Mouse (Mus musculus) hindbrain, postnatal 0 days (tissue): Measurements from ENCODE around the gene Nhej1. TPM values are rescaled to one million over a fixed set of nuclear protein-coding genes. Genes with fewer than 3 reads are reported as not detected.

Experiments
- ATAC-seq: fragments of 200-750 bp; cut with Nextera tagmentation; 2 replicates; pipeline ENCODE4 v1.8.0; 2017; ENCODE audit warnings: mild to moderate bottlenecking, moderate TSS enrichment, moderate library complexity
- DNase-seq: peaks from one replicate; pipeline ENCODE4 v3.0.0-alpha.2; 2015; ENCODE audit warnings: low spot score
- H3K27ac ChIP-seq: fragments of 300-500 bp; sonication (generic); 2 replicates; pipeline ENCODE4 v1.5.1; 2014; ENCODE audit warnings: mild to moderate bottlenecking
- H3K27me3 ChIP-seq: fragments of 300-500 bp; sonication (generic); 2 replicates; pipeline ENCODE4 v1.6.1; 2014; ENCODE audit warnings: low read length, mixed read lengths; ENCODE audit not compliant: insufficient read depth
- H3K36me3 ChIP-seq: fragments of 300-500 bp; sonication (generic); 2 replicates; pipeline ENCODE4 v1.6.1; 2014; ENCODE audit warnings: low read length, mixed read lengths; ENCODE audit not compliant: insufficient read depth
- H3K4me1 ChIP-seq: fragments of 300-500 bp; sonication (generic); 2 replicates; pipeline ENCODE4 v1.6.1; 2014; ENCODE audit warnings: antibody characterized with exemption, low read length, mixed read lengths; ENCODE audit not compliant: insufficient read depth
- H3K4me2 ChIP-seq: fragments of 300-500 bp; sonication (generic); 2 replicates; pipeline ENCODE4 v1.6.1; 2014; ENCODE audit warnings: low read depth, mild to moderate bottlenecking, low read length, moderate library complexity, mixed read lengths
- H3K4me3 ChIP-seq: fragments of 300-500 bp; sonication (generic); 2 replicates; pipeline ENCODE4 v1.5.1; 2014; ENCODE audit warnings: low read length
- H3K9ac ChIP-seq: fragments of 300-500 bp; sonication (generic); replicated peaks from 2 replicates; pipeline ENCODE4 v1.6.1; 2014; ENCODE audit warnings: mild to moderate bottlenecking, low read length, moderate library complexity, mixed read lengths
- H3K9me3 ChIP-seq: fragments of 300-500 bp; sonication (generic); 2 replicates; pipeline ENCODE4 v1.6.1; 2016; ENCODE audit warnings: low read length, mixed read lengths
- CTCF ChIP-seq: IDR thresholded peaks from 2 replicates; pipeline ENCODE4 v1.5.1; 2016; ENCODE audit warnings: antibody characterized with exemption, control low read depth, low read depth
- WGBS: fragments of 180-500 bp; shearing (Covaris S2); extraction: QIAGEN DNeasy Blood & Tissue Kit; methylation state at CpG from one replicate; pipeline ENCODE4 v1.1.7; 2014; 5-methylcytosine and 5-hydroxymethylcytosine counted together
- polyA plus RNA-seq: library from polyadenylated mRNA; unstranded; fragments of >200 nt; fragmentation: Nextera tagmentation; extraction: Ambion mirVana; gene quantifications from 2 replicates; pipeline ENCODE4 v1.2.1, GENCODE M21; 2015
- total RNA-seq: library from RNA; depleted of rRNA; stranded (reverse); fragments of >200 nt; gene quantifications from 2 replicates; pipeline ENCODE4 v1.2.3, GENCODE M21; 2014; rRNA removed

Gene Nhej1
- total and polyA plus RNA-seq, 2 experiments from 2014 or later = 4.4 to 5.2 TPM

DNA sequence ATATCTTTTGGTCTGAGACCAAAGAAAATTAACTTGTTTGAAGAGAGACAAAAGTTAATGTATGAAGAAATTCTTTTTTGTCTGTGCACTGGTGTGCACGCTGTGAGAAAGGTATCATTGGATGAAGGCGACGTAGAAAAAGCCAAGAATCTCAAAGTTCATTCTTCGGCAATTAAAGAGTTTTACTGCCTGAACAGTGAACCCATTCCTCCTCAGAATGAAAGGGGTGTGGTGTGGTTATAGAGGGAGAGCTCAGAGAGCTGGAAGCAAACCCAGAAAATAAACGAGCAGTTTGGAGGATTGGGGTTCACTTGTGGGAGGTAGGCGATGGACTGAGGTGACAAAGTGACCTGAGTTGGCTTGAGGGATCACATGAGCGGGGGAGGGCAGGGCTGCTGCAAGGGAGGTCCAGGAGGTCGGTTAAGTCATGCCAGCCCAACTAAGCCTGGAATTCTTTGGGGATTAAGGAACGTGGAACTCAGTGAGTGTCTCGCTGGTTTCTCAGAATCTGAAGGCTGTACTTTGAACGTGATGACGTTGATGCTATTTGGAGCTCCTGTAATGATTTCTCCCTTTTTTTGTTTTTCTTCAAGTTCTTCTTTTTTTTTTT is 188.7 kb downstream of the Nhej1 start:
- DNase-seq (no peak), ATAC-seq (no peak)
- H3K27ac ChIP-seq = no peak overlapping the region
- H3K4me1 ChIP-seq = no peaks in the 10 kb centered on the region
- peaks cover 10% of the 10 kb centered on the region for H3K27me3 ChIP-seq
- no peaks in the 10 kb centered on the region for H3K9me3 ChIP-seq
- no peak for TF ChIP-seq CTCF
- H3K4me3 ChIP-seq = no peak overlapping the region
- no peak overlapping the region for H3K9ac ChIP-seq
- H3K4me2 ChIP-seq = no peak overlapping the region
- H3K36me3 ChIP-seq = no peaks in the 10 kb centered on the region
- WGBS = 47% methylated on average over 12 of the region's 12 CpGs

DNA sequence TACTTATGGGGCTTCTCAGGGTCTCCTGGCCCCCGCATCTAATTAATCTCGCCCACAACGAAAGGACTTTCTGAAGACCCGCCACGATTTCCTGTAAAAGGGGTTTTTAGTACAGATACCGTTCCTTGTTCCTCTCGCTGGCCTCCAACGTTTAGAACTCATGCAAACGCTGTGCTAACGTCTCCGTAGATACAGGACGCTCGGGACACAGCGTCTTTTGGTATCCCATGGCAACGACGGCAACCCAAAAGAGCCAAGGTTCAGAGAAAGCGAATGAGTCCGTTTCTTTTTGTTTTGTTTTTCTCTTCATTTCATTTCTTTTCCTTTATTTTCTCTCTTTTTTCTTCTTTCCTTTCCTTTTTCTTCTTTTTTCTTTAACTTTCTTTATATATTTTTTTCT is 189.6 kb downstream of the Nhej1 start, which contains the start of gene Cfap65:
Cfap65 (minus strand) TSS at position 198 of the 400 bp plus-strand sequence.
- Histone ChIP-seq H3K4me3 (peak within 1 kb of the TSS; percentile 36), H3K9ac (no peak within 1 kb of the TSS), H3K27me3 (peaks cover 10% of the 10 kb centered on the region), H3K9me3 (no peaks in the 10 kb centered on the region), H3K36me3 (no peaks in the 10 kb centered on the region), H3K4me2 (peak within 1 kb of the TSS; percentile 64), H3K27ac (no peak within 1 kb of the TSS), H3K4me1 (no peaks in the 10 kb centered on the region)
- TF ChIP-seq CTCF = no peak
- ATAC-seq = peak; percentile 72; the same call in 1 of the 2 replicates
- under 1% methylated on average over 18 of the region's 18 CpGs for WGBS
- peak; percentile 85 for DNase-seq

DNA sequence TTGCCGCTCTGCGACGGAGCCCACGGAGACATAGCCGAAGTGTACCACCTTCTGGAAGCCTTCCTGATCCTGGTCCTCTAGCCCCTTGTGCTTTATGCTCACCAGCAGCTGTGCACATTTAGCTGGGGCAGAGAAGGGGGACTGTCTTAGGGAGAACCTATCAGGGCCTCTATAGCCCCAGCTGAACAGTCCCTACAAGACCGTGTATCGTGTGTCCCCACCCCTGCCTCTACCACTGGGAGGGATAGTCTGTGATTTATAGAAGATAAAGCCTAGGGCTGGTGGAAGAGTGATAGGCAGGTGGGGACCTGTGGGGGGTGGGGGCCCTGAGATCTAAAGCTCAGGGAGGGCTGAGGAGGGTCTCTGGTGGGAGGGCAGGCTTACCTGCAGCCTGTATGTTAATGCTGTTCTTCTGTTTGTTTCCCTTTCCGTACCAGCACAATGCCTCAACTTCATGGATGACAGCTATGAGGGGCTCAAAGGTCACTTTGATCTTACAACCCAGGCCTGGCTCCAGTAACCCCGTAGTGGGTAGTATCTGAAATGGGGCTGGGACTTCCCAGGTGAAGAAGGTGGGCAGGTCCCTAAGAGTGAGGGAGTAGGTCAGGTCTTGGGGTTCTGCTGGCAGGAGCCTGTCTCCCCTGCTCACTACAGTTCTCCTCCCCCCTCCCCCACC is 197.2 kb downstream of the Nhej1 start:
- H3K4me1 ChIP-seq = no peaks in the 10 kb centered on the region
- no peaks in the 10 kb centered on the region for H3K27me3 ChIP-seq
- H3K9ac ChIP-seq = no peak overlapping the region
- H3K9me3 ChIP-seq = no peaks in the 10 kb centered on the region
- H3K4me2 ChIP-seq = no peak overlapping the region
- H3K36me3 ChIP-seq = no peaks in the 10 kb centered on the region
- ATAC-seq (no peak), DNase-seq (no peak)
- H3K4me3 ChIP-seq = no peak overlapping the region
- WGBS = 86% methylated on average over 9 of the region's 9 CpGs
- TF ChIP-seq CTCF = no peak
- no peak overlapping the region for H3K27ac ChIP-seq

DNA sequence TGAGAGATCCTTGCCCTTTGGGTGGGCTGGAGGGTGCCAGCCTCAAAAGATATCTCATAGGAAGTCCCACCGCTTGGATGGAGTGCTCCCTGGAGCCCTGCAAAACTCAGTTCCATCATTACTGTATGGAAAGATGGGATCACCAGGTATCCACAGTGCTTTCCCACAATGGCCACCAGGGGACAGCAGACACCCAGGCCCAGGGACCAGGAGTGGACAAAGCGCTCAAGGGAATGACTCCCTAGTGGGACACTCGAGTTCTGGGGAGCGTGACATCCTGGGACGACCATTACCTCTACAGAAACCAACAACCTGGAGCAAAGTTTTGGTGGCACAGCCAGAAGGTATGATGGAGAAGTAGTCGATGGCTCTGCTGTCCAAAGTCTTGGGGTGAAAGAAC is 198.3 kb downstream of the Nhej1 start:
- Histone ChIP-seq H3K9ac (no peak overlapping the region), H3K4me1 (no peaks in the 10 kb centered on the region), H3K27me3 (no peaks in the 10 kb centered on the region), H3K9me3 (no peaks in the 10 kb centered on the region), H3K4me2 (no peak overlapping the region), H3K36me3 (no peaks in the 10 kb centered on the region), H3K27ac (no peak overlapping the region), H3K4me3 (no peak overlapping the region)
- DNase-seq = peak; percentile 36
- no peak for ATAC-seq
- peak; percentile 90 for TF ChIP-seq CTCF
- WGBS = 36% methylated on average over 6 of the region's 6 CpGs

DNA sequence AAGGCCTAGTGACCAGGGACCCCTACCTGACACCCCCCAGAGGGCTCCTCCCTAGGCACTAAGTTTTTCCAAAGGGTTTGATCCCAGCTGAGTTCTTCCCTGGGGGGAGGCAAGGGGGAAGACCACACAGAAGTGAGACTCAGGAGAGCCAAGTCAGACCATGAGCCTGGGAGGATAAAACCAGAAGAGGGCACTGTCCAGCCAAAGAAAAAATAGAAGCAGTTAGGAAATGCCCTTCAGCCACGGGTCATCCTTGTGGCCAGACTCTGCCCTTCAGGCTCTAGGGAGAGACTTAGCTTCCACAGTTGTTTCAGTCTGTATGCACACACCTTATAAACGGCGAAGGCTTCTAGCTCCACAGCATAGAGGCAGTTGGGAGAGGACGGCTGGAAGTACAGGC is 200.5 kb downstream of the Nhej1 start:
- 62% methylated on average over 4 of the region's 4 CpGs for WGBS
- Histone ChIP-seq H3K27me3 (no peaks in the 10 kb centered on the region), H3K4me3 (no peak overlapping the region), H3K4me2 (no peak overlapping the region), H3K9me3 (no peaks in the 10 kb centered on the region), H3K9ac (no peak overlapping the region), H3K36me3 (no peaks in the 10 kb centered on the region), H3K4me1 (no peaks in the 10 kb centered on the region), H3K27ac (no peak overlapping the region)
- TF ChIP-seq CTCF = 0 out of 2 replicates have a peak, but pooled peaks have one; percentile 11
- ATAC-seq (no peak), DNase-seq (no peak)

Other genes starting within 250 kb of the Nhej1 start
- 0.16 and 1.1 TPM in 2 replicates for gene Fev, start 239.8 kb downstream of the Nhej1 start, total RNA-seq
- 4.2 and 5.9 TPM in 2 replicates for gene Fev, start 239.8 kb downstream of the Nhej1 start, polyA plus RNA-seq
- 2.0 TPM in 1 of 2 replicates, not detected in the other for gene Cryba2, start 232.1 kb downstream of the Nhej1 start, total RNA-seq
- gene Cryba2, start 232.1 kb downstream of the Nhej1 start, polyA plus RNA-seq = 1.6 and 1.7 TPM in 2 replicates
- 2.7 and 4.7 TPM in 2 replicates for gene Cfap65, start 189.6 kb downstream of the Nhej1 start, total RNA-seq
- gene Cfap65, start 189.6 kb downstream of the Nhej1 start, polyA plus RNA-seq = 1.1 and 1.3 TPM in 2 replicates
- gene Ihh, start 173.5 kb downstream of the Nhej1 start, total RNA-seq = 0.18 and 0.31 TPM in 2 replicates
- 0.11 and 0.25 TPM in 2 replicates for gene Ihh, start 173.5 kb downstream of the Nhej1 start, polyA plus RNA-seq
- not detected in 2 replicates for gene Slc23a3, start 8.7 kb upstream of the Nhej1 start, total RNA-seq
- gene Slc23a3, start 8.7 kb upstream of the Nhej1 start, polyA plus RNA-seq = not detected in 2 replicates
- 50.0 and 52.4 TPM in 2 replicates for gene Cnppd1, start 17.5 kb upstream of the Nhej1 start, total RNA-seq
- 44.8 and 46.3 TPM in 2 replicates for gene Cnppd1, start 17.5 kb upstream of the Nhej1 start, polyA plus RNA-seq
- gene Retreg2, start 17.6 kb upstream of the Nhej1 start, total RNA-seq = 240 and 274 TPM in 2 replicates
- 124 and 137 TPM in 2 replicates for gene Retreg2, start 17.6 kb upstream of the Nhej1 start, polyA plus RNA-seq
- gene Zfand2b, start 43.4 kb upstream of the Nhej1 start, total RNA-seq = 35.9 and 49.5 TPM in 2 replicates
- gene Zfand2b, start 43.4 kb upstream of the Nhej1 start, polyA plus RNA-seq = 45.0 and 47.3 TPM in 2 replicates
- 51.5 and 52.0 TPM in 2 replicates for gene Abcb6, start 55.2 kb upstream of the Nhej1 start, total RNA-seq
- 40.4 and 45.9 TPM in 2 replicates for gene Abcb6, start 55.2 kb upstream of the Nhej1 start, polyA plus RNA-seq
- gene Ankzf1, start 67.0 kb upstream of the Nhej1 start, total RNA-seq = 17.9 and 30.2 TPM in 2 replicates
- 14.1 and 17.0 TPM in 2 replicates for gene Ankzf1, start 67.0 kb upstream of the Nhej1 start, polyA plus RNA-seq
- gene Atg9a, start 67.0 kb upstream of the Nhej1 start, total RNA-seq = 132 and 155 TPM in 2 replicates
- gene Atg9a, start 67.0 kb upstream of the Nhej1 start, polyA plus RNA-seq = 60.3 and 62.8 TPM in 2 replicates
- gene Glb1l, start 85.6 kb upstream of the Nhej1 start, total RNA-seq = 14.8 and 15.3 TPM in 2 replicates
- 15.5 TPM in 2 replicates for gene Glb1l, start 85.6 kb upstream of the Nhej1 start, polyA plus RNA-seq
- gene Stk16, start 85.6 kb upstream of the Nhej1 start, total RNA-seq = 84.8 and 105 TPM in 2 replicates
- gene Stk16, start 85.6 kb upstream of the Nhej1 start, polyA plus RNA-seq = 103 and 112 TPM in 2 replicates
- gene Tuba4a, start 94.7 kb upstream of the Nhej1 start, total RNA-seq = 180 and 235 TPM in 2 replicates
- gene Tuba4a, start 94.7 kb upstream of the Nhej1 start, polyA plus RNA-seq = 155 and 163 TPM in 2 replicates
- gene A630095N17Rik, start 106.9 kb upstream of the Nhej1 start, total RNA-seq = not detected in 2 replicates
- 0.29 and 0.31 TPM in 2 replicates for gene A630095N17Rik, start 106.9 kb upstream of the Nhej1 start, polyA plus RNA-seq
- 33.3 and 48.0 TPM in 2 replicates for gene Dnajb2, start 111.2 kb upstream of the Nhej1 start, total RNA-seq
- 62.6 and 64.5 TPM in 2 replicates for gene Dnajb2, start 111.2 kb upstream of the Nhej1 start, polyA plus RNA-seq
- gene Ptprn, start 139.3 kb upstream of the Nhej1 start, total RNA-seq = 120 and 132 TPM in 2 replicates
- gene Ptprn, start 139.3 kb upstream of the Nhej1 start, polyA plus RNA-seq = 46.0 and 48.3 TPM in 2 replicates
- gene Resp18, start 153.2 kb upstream of the Nhej1 start, total RNA-seq = 257 and 298 TPM in 2 replicates
- 394 and 396 TPM in 2 replicates for gene Resp18, start 153.2 kb upstream of the Nhej1 start, polyA plus RNA-seq
- 143 and 175 TPM in 2 replicates for gene Dnpep, start 192.8 kb upstream of the Nhej1 start, total RNA-seq
- gene Dnpep, start 192.8 kb upstream of the Nhej1 start, polyA plus RNA-seq = 120 and 131 TPM in 2 replicates
- 2.6 and 6.9 TPM in 2 replicates for gene Des, start 235.1 kb upstream of the Nhej1 start, total RNA-seq
- gene Des, start 235.1 kb upstream of the Nhej1 start, polyA plus RNA-seq = 1.2 and 1.6 TPM in 2 replicates